Mouse (Mus musculus) lung, postnatal 14 days (tissue): Measurements from ENCODE around the gene Shmt1.
"Not testable (repeated sequence)": the region's sequence is repeated elsewhere in the genome, so short reads cannot be mapped to it uniquely, and the experiment has no call there.

ENCODE experiments used
- DNase-seq: peaks from one replicate; pipeline ENCODE4 v3.0.0; 2021

Shmt1 gene

DNA sequence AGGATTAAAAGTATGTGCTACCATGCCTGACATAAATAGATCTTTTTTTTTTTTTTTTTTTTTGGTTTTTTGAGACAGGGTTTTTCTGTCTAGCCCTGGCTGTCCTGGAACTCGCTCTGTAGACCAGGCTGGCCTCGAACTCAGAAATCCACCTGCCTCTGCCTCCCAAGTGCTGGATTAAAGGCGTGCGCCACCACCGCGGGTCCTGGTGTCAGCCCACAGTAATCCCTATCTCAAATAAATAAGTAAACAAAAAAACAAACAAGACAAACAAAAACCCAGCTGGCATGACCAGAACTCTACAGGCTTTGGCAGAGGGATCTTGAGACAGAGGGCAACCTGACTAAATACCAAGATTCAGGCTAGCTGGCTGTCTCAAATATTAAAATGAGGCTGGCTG, at the start of gene Shmt1:
Gene Shmt1, minus strand, starts transcription at position 101 of the 400 bp plus-strand sequence.
- not testable (repeated sequence) for DNase-seq

- no peak for DNase-seq
These were observed 45.1 kb upstream of the Shmt1 start for GRCm38 (mm10) chr11:60856587-60856986.

DNA sequence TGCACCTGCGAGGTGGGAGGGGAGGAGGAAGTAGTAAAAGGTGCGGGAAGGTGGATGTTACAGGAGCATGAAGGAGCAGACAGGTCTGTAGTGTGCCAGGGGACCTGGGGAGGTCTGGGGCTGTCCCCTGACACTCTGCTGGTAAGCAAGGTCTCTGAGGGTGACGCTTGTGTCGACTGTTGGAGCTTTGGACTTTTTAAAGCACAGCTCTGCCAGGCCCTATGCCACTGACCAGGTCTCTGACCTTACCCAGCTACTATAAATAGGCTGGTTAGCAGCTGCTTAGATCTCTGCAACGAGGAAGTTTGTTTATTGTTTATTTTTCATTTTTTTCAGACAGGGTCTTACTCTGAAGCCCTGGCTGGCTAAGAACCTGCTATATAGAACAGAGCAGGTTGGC, 33.9 kb upstream of the Shmt1 start:
- no peak for DNase-seq

DNA sequence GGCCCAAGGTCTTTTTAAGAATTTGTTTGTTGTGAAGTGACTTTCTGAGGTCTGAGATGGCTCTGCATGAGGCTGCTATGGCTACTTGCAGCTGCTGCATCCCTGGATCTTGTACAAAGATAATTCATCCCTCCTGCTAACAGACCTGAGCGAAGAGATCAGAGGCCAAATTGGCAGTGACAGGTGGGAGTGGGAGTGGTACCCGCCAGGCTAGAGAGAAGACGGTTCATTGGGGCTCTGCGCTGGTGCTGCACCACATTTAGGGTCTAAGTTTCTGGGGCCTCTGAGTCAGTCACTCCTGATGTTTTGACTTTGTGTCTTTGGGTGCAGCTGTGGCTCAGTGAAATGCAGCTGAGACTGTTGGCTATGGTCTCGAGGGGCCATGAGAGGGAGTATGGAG, 31.9 kb upstream of the Shmt1 start:
- DNase-seq = no peak

GRCm38 (mm10) chr11:60841467-60842200, 30.1 kb upstream of the Shmt1 start:
- DNase-seq = no peak

DNA sequence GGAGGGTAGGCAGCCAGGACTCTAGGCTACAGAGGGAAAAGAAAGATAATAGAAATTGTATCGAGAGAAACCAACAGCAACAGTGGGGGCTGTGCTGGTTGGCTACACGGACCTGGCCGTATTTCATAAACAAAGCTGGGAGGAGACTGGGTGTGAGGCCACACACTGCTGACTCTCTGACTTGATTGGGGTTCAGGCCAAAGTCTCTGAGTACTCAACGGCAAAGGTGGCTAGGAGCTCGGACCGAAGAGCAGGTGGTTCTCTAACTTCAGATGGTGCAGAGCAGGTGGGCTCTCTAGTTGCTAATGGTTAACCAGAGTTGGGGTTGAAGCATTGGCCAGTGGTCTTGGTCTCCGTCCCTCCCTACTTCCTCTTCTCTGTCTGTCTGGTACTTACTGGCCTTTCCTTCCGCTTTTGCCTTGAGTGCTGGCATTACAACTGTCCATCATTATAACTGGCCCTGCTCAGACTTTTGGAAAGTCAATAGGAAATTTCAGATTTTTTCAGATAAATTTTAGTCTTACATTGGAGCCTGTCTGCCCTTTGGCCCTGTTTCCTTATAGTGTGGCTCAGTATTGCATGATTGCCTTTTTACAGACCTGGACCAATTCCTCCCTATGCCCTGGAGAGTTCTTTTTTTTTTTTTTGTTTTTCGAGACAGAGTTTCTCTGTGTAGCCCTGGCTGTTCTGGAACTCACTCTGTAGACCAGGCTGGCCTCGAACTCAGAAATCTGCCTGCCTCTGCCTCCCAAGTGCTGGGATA, 26.3 kb upstream of the Shmt1 start:
- DNase-seq = no peak

GRCm38 (mm10) chr11:60836897-60837296, 25.4 kb upstream of the Shmt1 start:
- DNase-seq = no peak

DNA sequence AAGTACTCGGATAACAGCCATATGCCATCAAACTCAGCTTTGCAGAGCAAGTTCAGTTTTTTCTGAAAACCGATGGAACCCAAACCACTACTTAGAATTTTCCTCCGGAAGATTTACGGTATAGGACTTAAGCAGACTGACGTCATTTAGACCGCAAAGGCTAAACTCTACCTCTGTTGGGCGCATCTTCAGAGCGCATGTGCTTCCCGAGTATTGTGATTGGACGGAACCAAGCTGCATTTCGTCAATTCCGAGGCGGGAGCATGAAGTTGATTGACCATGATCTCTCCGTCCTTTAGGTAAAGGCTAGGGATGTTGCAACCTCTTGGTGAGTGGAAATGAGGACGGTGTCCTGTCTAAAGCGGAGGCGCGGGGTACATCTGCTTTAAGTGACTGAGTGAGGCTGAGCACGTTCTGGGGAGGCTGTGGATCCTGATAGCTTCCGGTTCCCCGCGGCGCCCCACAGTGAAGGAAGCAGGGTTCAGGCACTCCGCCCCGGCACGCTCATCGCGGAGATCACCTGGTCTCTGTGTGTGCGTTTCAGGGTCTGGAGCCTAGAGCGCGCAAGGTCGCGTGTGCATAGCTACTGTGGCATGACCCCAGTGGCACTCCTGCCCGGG, 19.0 kb upstream of the Shmt1 start, which contains the start of gene Dhrs7b:
Gene Dhrs7b, plus strand, starts transcription at position 199 of the 620 bp plus-strand sequence.
- DNase-seq = peak; percentile 83

GRCm38 (mm10) chr11:60828903-60829302, 17.4 kb upstream of the Shmt1 start:
- no peak for DNase-seq

DNA sequence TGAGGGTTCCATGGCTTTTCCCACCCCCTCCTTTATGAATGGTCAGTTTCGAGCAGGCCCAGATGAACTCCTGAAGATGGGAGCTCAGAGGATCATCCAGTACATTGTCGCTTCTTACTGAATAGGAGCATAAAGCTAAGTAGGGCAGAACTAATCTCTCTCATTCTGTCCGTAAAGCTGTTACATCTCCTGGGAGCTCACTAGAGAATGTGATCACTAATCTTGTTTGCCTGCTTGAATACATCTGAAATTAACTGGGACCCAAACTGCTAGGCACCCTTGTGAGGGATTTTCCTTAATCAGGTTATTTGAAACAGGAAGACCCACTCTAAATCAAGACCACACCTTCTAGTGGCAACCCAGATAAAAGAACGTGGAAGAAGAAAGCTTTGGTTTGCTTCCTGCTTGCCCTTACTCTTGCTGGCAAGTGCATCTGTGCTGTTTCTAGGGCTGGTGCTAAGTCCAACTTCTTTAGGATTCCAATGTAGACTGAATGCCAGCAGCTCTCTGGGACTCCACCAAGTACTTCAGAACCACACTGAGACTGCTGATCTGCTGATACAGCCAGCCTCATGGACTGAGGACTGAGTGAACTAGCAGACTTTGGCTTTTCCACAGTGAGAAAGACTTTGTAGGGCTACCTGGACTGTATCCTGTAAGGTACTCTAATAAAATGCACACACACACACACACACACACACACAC, 15.9 kb upstream of the Shmt1 start:
- no peak for DNase-seq

GRCm38 (mm10) chr11:60826700-60827099, 15.2 kb upstream of the Shmt1 start:
- no peak for DNase-seq

DNA sequence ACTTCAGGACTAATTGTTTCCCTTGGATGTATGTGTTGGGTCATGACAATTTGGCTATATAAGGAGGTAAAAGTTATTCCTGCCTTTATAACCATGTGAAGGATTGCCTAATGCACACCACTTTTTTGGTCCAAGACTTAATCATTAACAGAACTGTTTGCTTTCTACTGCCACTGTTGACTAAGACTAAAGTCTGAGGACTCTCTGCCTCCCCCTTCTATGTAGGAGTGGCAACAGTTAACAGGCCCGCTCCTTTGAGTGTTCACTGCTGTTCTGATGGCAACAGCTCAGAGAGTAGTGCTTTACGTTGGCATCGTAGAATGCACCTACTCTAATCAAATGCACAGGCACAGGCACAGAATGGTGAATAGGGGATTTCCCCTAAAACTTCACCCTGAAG, 13.7 kb upstream of the Shmt1 start:
- DNase-seq = no peak

DNA sequence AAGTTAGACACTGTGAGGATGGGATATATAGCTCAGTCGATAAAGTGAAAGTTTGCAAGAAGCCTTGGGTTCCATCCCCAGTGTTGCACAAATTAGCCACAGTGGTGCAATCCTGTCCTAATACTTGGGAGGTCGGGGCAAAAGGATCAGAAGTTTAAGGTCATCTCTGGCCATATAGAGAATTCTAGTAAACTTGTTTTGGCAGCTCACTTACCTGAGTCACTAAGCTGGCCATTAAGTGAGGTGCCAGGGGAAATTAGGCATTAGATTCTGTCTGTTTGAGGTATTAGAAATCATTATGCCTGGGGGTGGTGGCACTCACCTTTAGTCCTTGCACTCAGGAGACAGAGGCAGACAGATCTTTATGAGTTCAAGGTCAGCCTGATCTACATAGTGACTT, 12.3 kb upstream of the Shmt1 start:
- DNase-seq = no peak

DNA sequence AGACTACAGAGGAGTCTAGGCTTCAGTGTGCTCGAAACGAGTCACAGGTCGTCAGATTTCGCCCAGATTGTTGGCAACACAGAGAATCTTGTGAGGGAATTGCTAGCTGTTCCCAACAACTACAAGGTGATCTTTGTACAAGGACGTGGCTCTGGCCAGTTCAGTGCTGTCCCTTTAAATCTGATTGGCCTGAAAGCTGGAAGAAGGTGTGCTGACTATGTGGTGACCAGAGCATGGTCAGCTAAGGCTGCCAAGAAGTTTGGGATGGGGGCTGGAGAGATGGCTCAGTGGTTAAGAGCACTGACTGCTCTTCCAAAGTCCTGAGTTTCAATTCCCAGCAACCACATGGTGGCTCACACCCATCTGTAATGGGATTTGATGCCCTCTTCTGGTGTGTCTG, 4.9 kb upstream of the Shmt1 start:
- no peak for DNase-seq

GRCm38 (mm10) chr11:60811054-60811460, 461 bp downstream of the Shmt1 start:
- peak; percentile 94 for DNase-seq

- DNase-seq = no peak
These were observed 1.2 kb downstream of the Shmt1 start for GRCm38 (mm10) chr11:60810046-60810965.

DNA sequence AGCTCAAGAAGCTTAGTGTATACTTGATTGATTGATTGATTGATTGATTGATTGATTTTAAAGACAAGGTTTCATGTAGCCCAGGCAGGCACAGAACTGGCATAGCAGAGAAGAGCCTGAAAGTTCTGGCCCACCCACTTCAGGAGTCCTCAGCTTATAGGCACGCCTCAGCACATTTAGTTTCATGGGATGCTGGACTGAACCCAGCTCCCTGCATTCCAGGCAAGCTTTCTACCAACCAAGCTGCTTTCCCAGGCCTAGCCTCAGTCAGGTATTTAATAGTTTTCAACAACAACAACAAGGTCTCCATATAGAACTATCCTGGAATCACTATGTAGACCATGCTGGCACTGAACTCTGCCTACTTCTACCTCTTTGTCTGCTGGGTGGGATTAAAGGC, 2.0 kb downstream of the Shmt1 start:
- DNase-seq = no peak

DNA sequence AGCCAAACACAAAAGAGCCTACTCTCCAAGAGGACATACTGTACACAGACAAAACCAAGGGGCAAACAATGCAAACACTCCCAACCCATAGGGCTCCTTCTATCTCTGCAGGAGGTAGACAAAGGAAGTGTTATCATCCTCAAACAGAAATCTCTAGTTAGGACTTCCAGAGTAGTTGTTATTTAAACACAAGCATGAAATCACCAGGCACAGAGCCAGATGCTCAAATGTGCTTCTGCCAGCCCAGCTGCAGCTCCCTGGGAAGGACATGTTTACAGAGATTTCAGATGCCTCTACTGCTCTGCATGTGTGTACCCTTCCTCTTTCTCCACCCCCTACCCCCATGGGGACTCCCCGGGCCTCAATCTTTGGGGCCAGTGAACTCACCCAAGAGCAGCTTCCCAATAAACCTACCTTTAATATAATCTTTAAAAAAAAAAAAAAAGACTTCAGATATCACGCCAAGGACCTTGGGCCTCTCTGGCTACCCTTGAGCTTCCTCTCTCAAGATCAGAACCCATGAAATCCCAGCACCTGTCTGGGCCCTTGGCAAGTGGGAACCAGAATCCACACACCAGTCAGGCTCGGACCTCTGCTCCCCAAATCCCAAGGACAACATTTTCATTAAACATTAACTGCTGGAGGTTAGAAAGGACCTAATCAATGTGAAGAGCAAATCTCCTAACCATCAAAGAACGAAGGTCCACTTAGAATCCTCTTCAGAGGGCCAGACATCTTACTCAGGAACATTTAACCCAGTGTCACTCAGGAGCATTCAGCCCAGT, 3.0 kb downstream of the Shmt1 start:
- DNase-seq = peak; percentile 77

- no peak for DNase-seq
These were observed 10.6 kb downstream of the Shmt1 start for GRCm38 (mm10) chr11:60800892-60801291.

DNA sequence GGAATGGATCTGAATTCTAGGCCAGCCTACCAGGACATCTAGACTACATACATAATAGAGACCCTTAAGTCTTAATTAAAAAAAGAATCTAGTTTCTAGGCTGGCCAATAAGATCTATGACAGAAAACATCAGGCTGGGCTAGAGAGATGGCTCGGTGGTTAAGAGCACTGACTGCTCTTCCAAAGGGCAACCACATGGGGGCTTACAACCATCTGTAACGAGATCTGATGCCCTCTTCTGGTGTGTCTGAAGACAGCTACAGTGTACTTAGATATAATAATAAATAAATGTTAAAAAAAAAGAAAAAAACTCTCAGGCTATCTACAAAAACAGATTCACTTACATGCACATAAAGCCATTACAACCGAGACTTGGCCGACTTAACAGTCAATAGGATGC, 11.5 kb downstream of the Shmt1 start:
- DNase-seq = no peak

DNA sequence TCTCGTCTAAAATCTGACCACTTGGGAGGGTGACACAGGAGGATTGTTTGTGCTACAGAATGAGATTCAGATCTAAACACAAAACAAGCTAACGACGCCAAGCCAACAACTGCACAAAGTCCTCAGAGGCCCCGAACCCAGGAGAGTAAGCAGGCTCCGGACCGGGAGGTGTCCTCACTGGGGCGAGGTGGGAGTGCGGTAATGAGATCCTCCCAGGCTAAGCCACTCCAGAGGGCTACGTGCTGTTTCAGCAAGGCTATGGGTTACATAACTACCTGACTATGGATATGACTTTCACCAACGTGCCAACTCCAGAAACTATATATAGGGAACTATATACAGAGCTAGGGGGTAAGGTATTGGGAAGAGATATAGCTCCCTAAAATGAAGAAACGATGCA, 15.2 kb downstream of the Shmt1 start:
- DNase-seq = no peak
